10 mouse cellular contexts compared by ENCODE assay signal in the genomic region with DNA sequence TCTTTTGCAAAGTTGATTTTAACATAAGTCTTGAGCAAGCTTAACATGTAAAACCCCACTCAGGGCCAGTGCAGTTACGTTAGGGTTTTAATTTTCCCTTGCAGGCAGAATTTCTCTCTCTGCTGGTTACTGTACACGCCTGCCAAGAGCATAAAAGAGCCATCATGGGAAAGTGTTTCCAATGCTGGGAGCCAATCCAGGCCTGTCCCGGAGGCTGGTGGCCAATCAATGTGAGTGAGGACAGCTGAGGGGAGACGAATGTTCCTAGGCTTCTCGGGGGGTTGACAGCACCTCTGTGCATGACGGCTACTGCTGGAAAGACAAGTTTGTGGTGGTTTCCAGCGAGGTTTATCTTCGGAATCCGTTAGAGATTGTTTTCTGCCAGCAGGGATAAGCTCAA.
A peak's percentile ranks its signal among the peaks of the same experiment; 100 is the strongest.
DNase-seq lines count a peak whose midpoint lies in the region; ATAC-seq and TF ChIP-seq lines count a peak whose summit lies in the region.
"Had no signal": no experiment of that assay in that cellular context is flagged by ENCODE, and none has a peak within 500 bp of the region (broad histone marks: within the 10 kb centered on the region; RNA-seq: fewer than 3 reads in every experiment).

No protein-coding gene starts in this region.

- H3K27me3 ChIP-seq in cerebellum, adult 2 months (ENCODE audit: control insufficient read depth, insufficient read depth, low read length) = no peaks in the 10 kb centered on the region
- no peaks in the 10 kb centered on the region; the same call in 1 of the 2 replicates for H3K27me3 ChIP-seq in lung, embryonic 16.5 days (ENCODE audit: control insufficient read depth, insufficient read depth, low read depth, low read length)
- H3K27me3 ChIP-seq in heart, adult 2 months (ENCODE audit: control insufficient read depth, insufficient read depth, low read length) = no peaks in the 10 kb centered on the region

- DNase-seq in cerebellum, adult 2 months = peak; percentile 26 to 52
- no peak for DNase-seq in cerebellum, adult 11 months
- DNase-seq in lung, adult 2 months = no peak
- DNase-seq in heart, adult 2 months = peak; percentile 62 to 63
- peak; percentile 63 for DNase-seq in lung, postnatal 10 days
- DNase-seq in ovary, postnatal 14 days (ENCODE audit: low spot score) = no peak
- no peak for DNase-seq in left cerebral cortex, adult 9 months (ENCODE audit: low spot score in 2 of 2)
- DNase-seq: B cell, adult 2 months had no signal

- no peaks in the 10 kb centered on the region for H3K36me3 ChIP-seq in lung, embryonic 16.5 days (ENCODE audit: control insufficient read depth, insufficient read depth, low read length)
- H3K36me3 ChIP-seq in heart, adult 2 months (ENCODE audit: control insufficient read depth, insufficient read depth, low read length) = no peaks in the 10 kb centered on the region
- H3K36me3 ChIP-seq: lung, embryonic 15.5 days had no signal

- intact Hi-C loops in heart, adult 2 months (cut with DNase I) = loop anchor here (5.0 kb wide), 1 partner anchor 175 kb away; a partner anchor contains a TSS

- WGBS in cerebellum, adult 2 months = 11% methylated on average over 9 of the region's 9 CpGs
- 28% methylated on average over 9 of the region's 9 CpGs for WGBS in lung, embryonic 16.5 days
- 52% methylated on average over 9 of the region's 9 CpGs for WGBS in lung, adult 2 months
- WGBS in heart, adult 2 months = 46% methylated on average over 9 of the region's 9 CpGs

- H3K79me2 ChIP-seq in heart, adult 2 months (replicated peaks; ENCODE audit: control insufficient read depth, insufficient read depth, low read length) = no peaks in the 10 kb centered on the region

- no peak overlapping the region for H3K4me3 ChIP-seq in cerebellum, adult 2 months (replicated peaks; ENCODE audit: insufficient read depth, low read depth, low read length)
- no peak overlapping the region for H3K4me3 ChIP-seq in lung, embryonic 16.5 days (ENCODE audit: low read length)
- no peak overlapping the region for H3K4me3 ChIP-seq in lung, adult 2 months (replicated peaks; ENCODE audit: extremely low read depth, low read depth, low read length)
- H3K4me3 ChIP-seq in heart, adult 2 months = no peak overlapping the region

- no peak for TF ChIP-seq EP300 in heart, adult 2 months (IDR thresholded peaks at IDR 0.05; ENCODE audit: insufficient read depth, low read depth, low read length)

- no peaks in the 10 kb centered on the region for H3K9me3 ChIP-seq in lung, embryonic 16.5 days (ENCODE audit: control insufficient read depth, low read length)
- H3K9me3 ChIP-seq: lung, embryonic 15.5 days had no signal

- H3K4me1 ChIP-seq in cerebellum, adult 2 months (ENCODE audit: control insufficient read depth, insufficient read depth, low read length) = no peaks in the 10 kb centered on the region
- H3K4me1 ChIP-seq in lung, embryonic 16.5 days (replicated peaks; ENCODE audit: control insufficient read depth, insufficient read depth, low read length) = peaks cover 11% of the 10 kb centered on the region; the same call in 1 of the 2 replicates
- peaks cover 2% of the 10 kb centered on the region; the same call in 1 of the 2 replicates for H3K4me1 ChIP-seq in lung, adult 2 months (ENCODE audit: control insufficient read depth, insufficient read depth, low read length)
- peaks cover 6% of the 10 kb centered on the region for H3K4me1 ChIP-seq in heart, adult 2 months (ENCODE audit: control insufficient read depth, insufficient read depth, low read length)

- no peak for TF ChIP-seq POLR2A in cerebellum, adult 2 months (IDR thresholded peaks at IDR 0.05; ENCODE audit: borderline replicate concordance, insufficient read depth, low read length)
- TF ChIP-seq POLR2A in lung, adult 2 months (IDR thresholded peaks at IDR 0.05; ENCODE audit: borderline replicate concordance, extremely low read depth, low read depth, low read length) = no peak
- TF ChIP-seq POLR2A in heart, adult 2 months (IDR thresholded peaks at IDR 0.05; ENCODE audit: insufficient read depth, low read depth, low read length) = no peak

- peak; percentile 83 for ATAC-seq in lung, embryonic 16.5 days (ENCODE audit: low read depth)

- H3K4me2 ChIP-seq in lung, embryonic 16.5 days (ENCODE audit: low read depth, low read length) = no peak overlapping the region

- H3K9ac ChIP-seq in lung, embryonic 16.5 days (ENCODE audit: low read length) = no peak overlapping the region
- no peak overlapping the region for H3K9ac ChIP-seq in heart, adult 2 months (ENCODE audit: low read depth, low read length)
- H3K9ac ChIP-seq: lung, embryonic 15.5 days had no signal

- TF ChIP-seq CTCF in cerebellum, adult 2 months (IDR thresholded peaks at IDR 0.05; ENCODE audit: borderline replicate concordance, insufficient read depth, low read depth, low read length) = no peak
- no peak for TF ChIP-seq CTCF in lung, adult 2 months (IDR thresholded peaks at IDR 0.05; ENCODE audit: insufficient read depth, low read length)
- TF ChIP-seq CTCF in heart, adult 2 months (IDR thresholded peaks at IDR 0.05) = no peak

- no peak overlapping the region for H3K27ac ChIP-seq in cerebellum, adult 2 months (ENCODE audit: insufficient read depth, low read length)
- H3K27ac ChIP-seq in lung, embryonic 16.5 days (ENCODE audit: low read length) = no peak overlapping the region
- no peak overlapping the region for H3K27ac ChIP-seq in heart, adult 2 months
- H3K27ac ChIP-seq: lung, embryonic 15.5 days had no signal

Comparison
In these comparisons a context has a peak if more than half of its experiments do, and no peak if none do; other contexts are left out.
1. DNase-seq: peak in cerebellum, adult 2 months (2 of 2), heart, adult 2 months (2 of 2) and lung, postnatal 10 days (single experiment); none in cerebellum, adult 11 months (single experiment), lung, adult 2 months (single experiment), ovary, postnatal 14 days (single experiment) and left cerebral cortex, adult 9 months (0 of 2).